Mouse (Mus musculus) lung, adult 2 months (tissue): ENCODE data around the gene Olfr266.

Experiments used
- CTCF ChIP-seq: fragments of 200-500 bp; IDR thresholded peaks from 2 replicates; pipeline ENCODE4 v1.5.1; 2011; ENCODE audit warnings: mild to moderate bottlenecking, low read length, control low read depth; ENCODE audit not compliant: insufficient read depth
- POLR2A ChIP-seq: fragments of 200-500 bp; IDR thresholded peaks from 2 replicates; pipeline ENCODE4 v1.6.1; 2011; ENCODE audit warnings: low read depth, mild to moderate bottlenecking, control low read depth, low read length, borderline replicate concordance; ENCODE audit errors: extremely low read depth

- TF ChIP-seq CTCF: no peak
- TF ChIP-seq POLR2A: no peak
These were observed 37.6 kb downstream of the Olfr266 start for GRCm38 (mm10) chr3:106788440-106788887.
